Mouse (Mus musculus): ENCODE data around the gene Mknk2. TPM values are rescaled to one million over a fixed set of nuclear protein-coding genes. Genes with fewer than 3 reads are reported as not detected.

Mknk2 gene
- polyA plus RNA-seq, 1 experiment from 2014 or later = 71.1 TPM

DNA sequence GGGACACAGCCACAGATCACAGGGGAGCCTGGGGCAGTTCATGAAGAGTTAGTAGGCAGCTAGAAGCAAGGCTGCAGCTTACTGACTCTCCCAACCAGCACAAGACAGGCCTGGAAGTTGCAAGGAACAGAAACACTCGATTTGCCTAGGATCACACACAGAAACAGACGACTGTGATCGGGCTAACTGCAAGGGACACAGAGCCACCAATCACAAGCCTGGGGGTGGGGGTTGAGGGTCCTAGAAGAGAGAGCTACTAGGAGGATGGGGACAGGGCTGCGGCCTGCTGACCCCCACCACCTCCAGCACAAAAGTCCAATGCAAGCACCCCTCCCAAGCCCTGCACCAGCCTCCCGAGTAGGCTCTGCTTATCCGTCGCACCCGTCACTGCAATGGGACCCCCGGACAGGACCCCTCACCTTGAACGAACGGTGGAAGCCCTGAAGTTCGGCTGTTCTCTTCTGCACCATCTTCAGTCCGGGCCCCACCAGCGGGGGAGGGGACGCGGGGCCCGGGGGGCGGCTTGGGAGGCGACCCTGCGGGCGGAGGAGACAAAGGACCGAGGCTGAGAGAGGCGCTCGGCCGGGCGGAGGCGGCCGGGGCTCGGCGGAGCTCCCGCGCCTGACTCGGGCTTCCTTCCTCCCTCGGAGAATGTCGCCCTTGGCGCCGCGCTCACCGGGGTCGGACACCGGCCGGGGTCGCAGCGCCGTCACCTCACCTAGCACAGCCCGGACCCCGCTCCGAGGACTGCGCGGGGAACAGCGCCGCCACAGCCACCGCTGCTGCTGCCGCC, 2.3 kb downstream of the Mknk2 start:
- DNase-seq (ENCODE audit: low spot score) = peak; percentile 72
- peak overlapping the region; percentile 66; the same call in 1 of the 2 replicates for H3K27ac ChIP-seq (ENCODE audit: low read depth)
- no peaks in the 10 kb centered on the region for H3K27me3 ChIP-seq (replicated peaks; ENCODE audit: control insufficient read depth, insufficient read depth, low read length)
- peak overlapping the region; percentile 91 for H3K9ac ChIP-seq (ENCODE audit: low read length)
- H3K4me3 ChIP-seq (ENCODE audit: low read depth, low read length) = peak overlapping the region; percentile 73
- 0% methylated on average over 51 of the region's 54 CpGs for WGBS
- H3K4me2 ChIP-seq (ENCODE audit: low read length) = peak overlapping the region; percentile 89
- 0 out of 2 replicates have a peak, but pooled peaks have one; percentile 2 for ATAC-seq (replicated peaks; ENCODE audit: low FRiP score, low TSS enrichment, low read depth)
- H3K36me3 ChIP-seq (ENCODE audit: control insufficient read depth, insufficient read depth, low read length) = peaks cover 25% of the 10 kb centered on the region
- H3K9me3 ChIP-seq (ENCODE audit: control insufficient read depth, low read length) = no peaks in the 10 kb centered on the region
- peaks cover 43% of the 10 kb centered on the region for H3K4me1 ChIP-seq (replicated peaks; ENCODE audit: control insufficient read depth, insufficient read depth, low read length)

- no peaks in the 10 kb centered on the region for H3K27me3 ChIP-seq (replicated peaks; ENCODE audit: control insufficient read depth, insufficient read depth, low read length)
- peaks cover 32% of the 10 kb centered on the region for H3K36me3 ChIP-seq (ENCODE audit: control insufficient read depth, insufficient read depth, low read length)
- H3K4me1 ChIP-seq (replicated peaks; ENCODE audit: control insufficient read depth, insufficient read depth, low read length) = peaks cover 43% of the 10 kb centered on the region
- peak overlapping the region; percentile 73 for H3K4me3 ChIP-seq (ENCODE audit: low read depth, low read length)
- H3K27ac ChIP-seq (ENCODE audit: low read depth) = peak overlapping the region; percentile 52
- 12% methylated on average over 6 of the region's 6 CpGs for WGBS
- DNase-seq (ENCODE audit: low spot score) (peak; percentile 67), ATAC-seq (replicated peaks; ENCODE audit: low FRiP score, low TSS enrichment, low read depth) (no peak)
- no peaks in the 10 kb centered on the region for H3K9me3 ChIP-seq (ENCODE audit: control insufficient read depth, low read length)
- peak overlapping the region; percentile 89 for H3K4me2 ChIP-seq (ENCODE audit: low read length)
- peak overlapping the region; percentile 91 for H3K9ac ChIP-seq (ENCODE audit: low read length)
Measured at GRCm38 (mm10) chr10:80674851-80675404, 3.0 kb downstream of the Mknk2 start.

- Histone ChIP-seq H3K4me2 (ENCODE audit: low read length) (peak overlapping the region; percentile 89), H3K9ac (ENCODE audit: low read length) (peak overlapping the region; percentile 91; the same call in 1 of the 2 replicates), H3K4me3 (ENCODE audit: low read depth, low read length) (peak overlapping the region; percentile 73), H3K9me3 (ENCODE audit: control insufficient read depth, low read length) (no peaks in the 10 kb centered on the region), H3K4me1 (replicated peaks; ENCODE audit: control insufficient read depth, insufficient read depth, low read length) (peaks cover 43% of the 10 kb centered on the region), H3K27me3 (replicated peaks; ENCODE audit: control insufficient read depth, insufficient read depth, low read length) (no peaks in the 10 kb centered on the region), H3K36me3 (ENCODE audit: control insufficient read depth, insufficient read depth, low read length) (peaks cover 39% of the 10 kb centered on the region), H3K27ac (ENCODE audit: low read depth) (no peak overlapping the region)
- 54% methylated on average over 5 of the region's 5 CpGs for WGBS
- DNase-seq (ENCODE audit: low spot score) = no peak
- no peak for ATAC-seq (replicated peaks; ENCODE audit: low FRiP score, low TSS enrichment, low read depth)
Measured at GRCm38 (mm10) chr10:80674161-80674711, 3.7 kb downstream of the Mknk2 start.

GRCm38 (mm10) chr10:80673690-80674089, 4.2 kb downstream of the Mknk2 start:
- DNase-seq (ENCODE audit: low spot score) = no peak
- no peaks in the 10 kb centered on the region for H3K27me3 ChIP-seq (replicated peaks; ENCODE audit: control insufficient read depth, insufficient read depth, low read length)
- H3K36me3 ChIP-seq (ENCODE audit: control insufficient read depth, insufficient read depth, low read length) = peaks cover 44% of the 10 kb centered on the region
- no peak overlapping the region for H3K4me3 ChIP-seq (ENCODE audit: low read depth, low read length)
- H3K9ac ChIP-seq (ENCODE audit: low read length) = no peak overlapping the region
- no peaks in the 10 kb centered on the region for H3K9me3 ChIP-seq (ENCODE audit: control insufficient read depth, low read length)
- peaks cover 39% of the 10 kb centered on the region for H3K4me1 ChIP-seq (replicated peaks; ENCODE audit: control insufficient read depth, insufficient read depth, low read length)
- 76% methylated on average over 3 of the region's 3 CpGs for WGBS
- peak overlapping the region; percentile 89; the same call in 1 of the 2 replicates for H3K4me2 ChIP-seq (ENCODE audit: low read length)
- H3K27ac ChIP-seq (ENCODE audit: low read depth) = no peak overlapping the region
- ATAC-seq (replicated peaks; ENCODE audit: low FRiP score, low TSS enrichment, low read depth) = no peak

DNA sequence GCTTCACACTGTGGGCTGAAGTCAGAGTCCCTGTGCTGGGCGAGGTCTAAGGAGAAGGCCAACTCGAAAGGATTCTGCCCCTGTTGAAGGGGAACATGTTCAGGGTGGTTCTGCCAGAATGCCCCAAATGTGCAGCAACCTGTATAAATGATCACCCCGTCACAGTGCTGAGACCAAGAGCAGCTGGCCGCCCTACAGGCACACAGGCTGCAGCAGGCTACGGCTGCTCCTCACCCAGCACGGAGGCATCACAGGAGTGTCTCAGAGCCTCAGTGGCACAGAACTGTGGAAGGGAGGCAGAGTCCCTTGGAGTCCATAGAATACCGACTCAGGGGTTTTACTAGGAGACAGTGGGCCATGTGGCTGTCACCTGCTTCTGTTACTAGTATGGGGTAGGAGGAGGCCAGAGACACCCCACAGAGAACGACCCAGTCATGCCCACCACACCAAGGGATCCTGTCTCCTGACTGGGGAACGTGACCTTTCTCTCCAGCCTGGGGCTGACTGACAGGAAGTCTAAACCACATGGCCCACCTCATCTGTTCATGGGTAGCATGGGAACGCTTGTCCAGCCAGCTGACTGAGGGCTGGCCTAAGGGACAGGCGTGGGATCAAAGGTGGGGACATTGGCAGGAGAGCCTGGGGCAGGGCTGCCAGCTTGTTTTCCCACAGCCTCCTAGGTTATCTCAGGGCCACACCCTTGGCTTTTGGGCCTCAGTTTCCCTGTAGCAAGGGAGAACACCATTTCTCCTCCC, 5.8 kb downstream of the Mknk2 start:
- no peak for ATAC-seq (replicated peaks; ENCODE audit: low FRiP score, low TSS enrichment, low read depth)
- Histone ChIP-seq H3K4me3 (ENCODE audit: low read depth, low read length) (no peak overlapping the region), H3K27me3 (replicated peaks; ENCODE audit: control insufficient read depth, insufficient read depth, low read length) (no peaks in the 10 kb centered on the region), H3K27ac (ENCODE audit: low read depth) (no peak overlapping the region), H3K9me3 (ENCODE audit: control insufficient read depth, low read length) (no peaks in the 10 kb centered on the region), H3K4me1 (replicated peaks; ENCODE audit: control insufficient read depth, insufficient read depth, low read length) (peaks cover 23% of the 10 kb centered on the region), H3K9ac (ENCODE audit: low read length) (0 out of 2 replicates have a peak overlapping the region, but pooled peaks have one; percentile 13), H3K36me3 (ENCODE audit: control insufficient read depth, insufficient read depth, low read length) (peaks cover 60% of the 10 kb centered on the region), H3K4me2 (ENCODE audit: low read length) (no peak overlapping the region)
- no peak for DNase-seq (ENCODE audit: low spot score)
- WGBS = 85% methylated on average over 11 of the region's 11 CpGs

- Histone ChIP-seq H3K36me3 (ENCODE audit: control insufficient read depth, insufficient read depth, low read length) (peaks cover 69% of the 10 kb centered on the region), H3K9ac (ENCODE audit: low read length) (no peak overlapping the region), H3K27ac (ENCODE audit: low read depth) (no peak overlapping the region), H3K4me3 (ENCODE audit: low read depth, low read length) (no peak overlapping the region), H3K4me1 (replicated peaks; ENCODE audit: control insufficient read depth, insufficient read depth, low read length) (peaks cover 21% of the 10 kb centered on the region), H3K27me3 (replicated peaks; ENCODE audit: control insufficient read depth, insufficient read depth, low read length) (no peaks in the 10 kb centered on the region), H3K9me3 (ENCODE audit: control insufficient read depth, low read length) (no peaks in the 10 kb centered on the region), H3K4me2 (ENCODE audit: low read length) (no peak overlapping the region)
- no peak for DNase-seq (ENCODE audit: low spot score)
- 94% methylated on average over 4 of the region's 4 CpGs for WGBS
- no peak for ATAC-seq (replicated peaks; ENCODE audit: low FRiP score, low TSS enrichment, low read depth)
Measured at GRCm38 (mm10) chr10:80671251-80671650, 6.7 kb downstream of the Mknk2 start.

- DNase-seq (ENCODE audit: low spot score) (no peak), ATAC-seq (replicated peaks; ENCODE audit: low FRiP score, low TSS enrichment, low read depth) (no peak)
- WGBS = 90% methylated on average over 2 of the region's 2 CpGs
- Histone ChIP-seq H3K9me3 (ENCODE audit: control insufficient read depth, low read length) (no peaks in the 10 kb centered on the region), H3K9ac (ENCODE audit: low read length) (no peak overlapping the region), H3K36me3 (ENCODE audit: control insufficient read depth, insufficient read depth, low read length) (peaks cover 72% of the 10 kb centered on the region), H3K4me1 (replicated peaks; ENCODE audit: control insufficient read depth, insufficient read depth, low read length) (peaks cover 21% of the 10 kb centered on the region), H3K4me3 (ENCODE audit: low read depth, low read length) (no peak overlapping the region), H3K27ac (ENCODE audit: low read depth) (no peak overlapping the region), H3K27me3 (replicated peaks; ENCODE audit: control insufficient read depth, insufficient read depth, low read length) (no peaks in the 10 kb centered on the region), H3K4me2 (ENCODE audit: low read length) (no peak overlapping the region)
Measured at GRCm38 (mm10) chr10:80670531-80670930, 7.4 kb downstream of the Mknk2 start.

DNA sequence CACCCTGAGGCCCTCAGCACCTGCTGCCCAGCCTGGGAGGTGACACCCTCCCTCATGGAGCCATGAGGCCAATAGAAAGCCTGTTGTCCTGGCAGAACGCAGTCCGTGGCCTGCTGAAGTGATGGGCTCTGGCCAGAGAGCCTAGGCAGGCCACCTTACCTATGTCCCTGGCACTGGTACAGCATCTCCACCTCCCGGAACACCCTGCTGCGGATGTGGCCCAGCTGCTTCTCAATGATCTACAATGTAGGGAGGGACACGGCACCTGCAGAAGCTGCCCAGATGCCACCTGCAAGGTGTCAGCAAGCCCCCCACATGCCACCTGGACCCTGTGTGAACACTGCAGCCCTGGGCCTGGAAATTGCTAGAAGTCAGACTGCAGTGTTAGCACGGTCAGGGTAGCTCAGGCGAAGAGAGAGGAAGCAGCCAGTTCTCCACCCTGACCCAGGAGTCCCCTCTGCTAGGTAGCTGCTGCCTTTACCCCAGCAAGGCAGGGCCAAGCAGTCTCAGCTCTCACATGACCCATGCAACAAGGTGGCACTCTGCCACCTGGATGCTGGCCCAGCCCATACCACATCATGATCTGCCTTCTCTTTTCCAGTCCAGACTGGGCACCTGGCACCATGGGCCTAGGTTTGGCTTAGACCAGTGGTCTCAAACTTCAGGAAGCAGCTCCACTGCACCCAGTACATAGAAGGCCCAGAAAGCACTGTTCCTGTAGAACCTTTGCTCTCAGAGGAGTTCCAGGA, 8.0 kb downstream of the Mknk2 start:
- no peak overlapping the region for H3K27ac ChIP-seq (ENCODE audit: low read depth)
- DNase-seq (ENCODE audit: low spot score) (no peak), ATAC-seq (replicated peaks; ENCODE audit: low FRiP score, low TSS enrichment, low read depth) (no peak)
- H3K9me3 ChIP-seq (ENCODE audit: control insufficient read depth, low read length) = no peaks in the 10 kb centered on the region
- 95% methylated on average over 7 of the region's 7 CpGs for WGBS
- H3K4me2 ChIP-seq (ENCODE audit: low read length) = no peak overlapping the region
- H3K9ac ChIP-seq (ENCODE audit: low read length) = no peak overlapping the region
- H3K27me3 ChIP-seq (replicated peaks; ENCODE audit: control insufficient read depth, insufficient read depth, low read length) = no peaks in the 10 kb centered on the region
- H3K4me1 ChIP-seq (replicated peaks; ENCODE audit: control insufficient read depth, insufficient read depth, low read length) = peaks cover 24% of the 10 kb centered on the region
- peaks cover 72% of the 10 kb centered on the region for H3K36me3 ChIP-seq (ENCODE audit: control insufficient read depth, insufficient read depth, low read length)
- no peak overlapping the region for H3K4me3 ChIP-seq (ENCODE audit: low read depth, low read length)
